Mouse (Mus musculus): Measurements from ENCODE around the gene Rbm5.
A peak's percentile ranks its signal among the peaks of the same experiment; 100 is the strongest.

The Rbm5 gene

DNA sequence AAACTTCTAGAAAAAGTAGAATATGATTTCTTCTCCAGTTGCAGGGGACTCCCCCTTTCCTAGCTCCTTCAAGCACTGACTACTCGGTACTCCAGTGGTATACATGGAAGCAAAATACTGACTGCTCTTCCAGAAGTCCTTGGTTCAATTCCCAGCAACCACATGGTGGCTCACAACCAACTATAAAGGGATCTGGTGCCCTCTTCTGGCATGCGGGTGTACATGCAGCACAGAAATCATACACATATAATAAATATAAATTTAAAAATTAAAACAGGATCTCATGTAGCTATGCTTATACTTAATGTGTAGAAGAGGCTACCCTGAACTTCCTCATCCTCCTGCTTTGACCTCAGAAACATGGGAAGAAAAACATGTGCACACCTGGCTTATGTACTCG is 24.1 kb downstream of the Rbm5 start:
- H3K27me3 ChIP-seq (ENCODE audit: control insufficient read depth, insufficient read depth, low read length, poor library complexity, severe bottlenecking): no peaks in the 10 kb centered on the region
- DNase-seq (ENCODE audit: low read depth, low spot score): peak; percentile 24
- H3K36me3 ChIP-seq (ENCODE audit: control insufficient read depth, insufficient read depth, low read length, poor library complexity, severe bottlenecking): peaks cover 47% of the 10 kb centered on the region

DNA sequence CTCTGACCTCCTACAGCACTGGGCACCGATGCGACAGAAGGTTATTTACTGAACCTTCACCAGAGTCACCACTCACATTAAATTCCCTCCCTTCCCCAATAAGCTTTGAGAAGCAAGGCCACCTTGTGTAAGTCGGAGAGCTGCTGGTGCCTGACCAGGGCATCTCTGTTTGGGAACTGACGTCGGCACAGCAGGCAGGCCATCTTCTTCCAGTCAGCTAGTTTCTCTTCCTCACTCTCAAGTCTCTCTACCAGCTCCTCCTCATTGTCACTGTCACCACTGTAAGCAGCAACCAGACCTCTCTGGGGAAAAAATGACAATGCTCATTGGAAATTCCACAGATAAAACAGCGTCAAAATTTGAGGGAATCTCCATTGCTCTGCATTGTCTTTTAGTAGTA is 26.7 kb downstream of the Rbm5 start:
- no peak for DNase-seq (ENCODE audit: low read depth, low spot score)

DNA sequence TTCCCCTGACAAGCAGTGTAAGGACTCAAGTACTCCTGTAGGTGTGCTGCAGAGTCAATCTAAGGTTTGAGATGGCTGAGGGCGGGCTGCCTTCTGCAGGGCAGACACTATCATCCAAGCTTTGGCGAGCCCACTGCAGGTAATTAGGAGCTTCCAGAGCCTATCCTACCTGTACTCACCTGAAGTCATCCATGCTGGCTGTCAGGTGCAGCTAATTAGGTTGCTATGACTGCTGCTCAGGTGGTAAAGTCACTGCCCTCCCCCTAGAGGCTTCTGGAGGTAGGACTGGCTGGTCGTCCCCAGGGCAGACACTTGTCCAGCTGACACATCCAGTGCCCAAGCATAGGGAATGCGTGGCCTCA is 32.0 kb downstream of the Rbm5 start:
- DNase-seq (ENCODE audit: low read depth, low spot score): peak; percentile 54

More for the DNA sequence above, 26.7 kb downstream of the Rbm5 start:
- H3K36me3 ChIP-seq (ENCODE audit: control insufficient read depth, insufficient read depth, low read length, poor library complexity, severe bottlenecking): peaks cover 48% of the 10 kb centered on the region
- H3K27me3 ChIP-seq (ENCODE audit: control insufficient read depth, insufficient read depth, low read length, poor library complexity, severe bottlenecking): no peaks in the 10 kb centered on the region

DNA sequence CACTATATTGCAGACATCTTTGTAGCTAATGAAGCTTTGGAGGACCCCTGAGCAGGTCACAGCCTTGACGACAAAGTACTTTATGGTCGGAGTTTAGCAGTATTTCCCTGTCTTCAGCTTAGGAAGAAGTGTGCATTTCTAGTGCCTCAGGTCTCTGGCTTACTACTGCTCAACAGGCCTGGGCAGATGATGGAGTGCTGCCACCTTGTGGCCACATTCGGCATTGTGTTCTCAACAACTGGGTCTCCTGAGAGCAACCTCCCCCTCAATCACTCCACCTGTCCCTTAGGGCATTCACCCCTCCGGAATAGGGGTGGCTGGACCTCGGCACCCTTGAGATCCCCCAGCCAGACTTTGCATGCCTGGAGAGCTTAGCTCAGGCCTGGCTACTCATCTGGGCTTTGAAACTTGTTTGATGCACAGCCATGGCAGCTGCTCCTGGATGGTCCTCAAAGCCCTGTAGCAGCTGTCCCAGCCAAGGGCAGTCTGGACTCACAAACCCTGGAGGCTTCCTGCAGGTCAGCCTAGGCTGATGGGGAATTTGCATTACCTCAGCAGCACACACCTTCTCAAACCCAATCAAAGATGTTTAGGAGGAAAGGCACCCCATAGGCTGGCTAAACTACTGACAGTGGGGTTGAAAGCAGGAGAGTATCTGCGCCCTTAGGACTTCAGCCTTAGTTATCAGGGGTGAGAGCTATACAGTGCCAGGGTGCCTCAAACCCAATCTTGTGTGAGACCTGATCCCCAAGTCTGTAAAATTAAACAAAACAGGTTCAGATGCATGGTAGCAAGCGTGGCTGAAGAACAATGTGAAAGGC is 32.6 kb downstream of the Rbm5 start:
- DNase-seq (ENCODE audit: low read depth, low spot score): peak; percentile 88
- H3K27me3 ChIP-seq (ENCODE audit: control insufficient read depth, insufficient read depth, low read length, poor library complexity, severe bottlenecking): no peaks in the 10 kb centered on the region

More for the DNA sequence above, 32.0 kb downstream of the Rbm5 start:
- no peaks in the 10 kb centered on the region for H3K27me3 ChIP-seq (ENCODE audit: control insufficient read depth, insufficient read depth, low read length, poor library complexity, severe bottlenecking)
- peaks cover 17% of the 10 kb centered on the region for H3K36me3 ChIP-seq (ENCODE audit: control insufficient read depth, insufficient read depth, low read length, poor library complexity, severe bottlenecking)

DNA sequence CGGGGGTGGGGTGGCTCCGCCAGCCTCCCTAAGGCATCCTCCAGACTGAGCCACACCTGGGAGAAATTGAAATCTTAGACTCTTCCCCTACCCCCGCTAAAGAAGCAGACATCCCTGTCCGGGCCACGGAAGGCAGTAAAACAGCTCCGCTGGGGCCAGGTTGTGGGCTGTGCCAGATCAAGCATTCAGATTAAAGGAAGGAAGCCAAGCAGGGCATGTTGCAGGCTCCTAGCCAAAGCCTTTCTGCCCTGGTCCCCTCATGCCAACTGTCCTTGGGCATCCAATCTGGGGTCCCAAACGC is 34.7 kb downstream of the Rbm5 start:
- peaks cover 1% of the 10 kb centered on the region; the same call in 1 of the 2 replicates for H3K36me3 ChIP-seq (ENCODE audit: control insufficient read depth, insufficient read depth, low read length, poor library complexity, severe bottlenecking)
- peak; percentile 41 for DNase-seq (ENCODE audit: low read depth, low spot score)
- H3K27me3 ChIP-seq (ENCODE audit: control insufficient read depth, insufficient read depth, low read length, poor library complexity, severe bottlenecking): no peaks in the 10 kb centered on the region

More for the DNA sequence above, 32.6 kb downstream of the Rbm5 start:
- H3K36me3 ChIP-seq (ENCODE audit: control insufficient read depth, insufficient read depth, low read length, poor library complexity, severe bottlenecking): peaks cover 14% of the 10 kb centered on the region

DNA sequence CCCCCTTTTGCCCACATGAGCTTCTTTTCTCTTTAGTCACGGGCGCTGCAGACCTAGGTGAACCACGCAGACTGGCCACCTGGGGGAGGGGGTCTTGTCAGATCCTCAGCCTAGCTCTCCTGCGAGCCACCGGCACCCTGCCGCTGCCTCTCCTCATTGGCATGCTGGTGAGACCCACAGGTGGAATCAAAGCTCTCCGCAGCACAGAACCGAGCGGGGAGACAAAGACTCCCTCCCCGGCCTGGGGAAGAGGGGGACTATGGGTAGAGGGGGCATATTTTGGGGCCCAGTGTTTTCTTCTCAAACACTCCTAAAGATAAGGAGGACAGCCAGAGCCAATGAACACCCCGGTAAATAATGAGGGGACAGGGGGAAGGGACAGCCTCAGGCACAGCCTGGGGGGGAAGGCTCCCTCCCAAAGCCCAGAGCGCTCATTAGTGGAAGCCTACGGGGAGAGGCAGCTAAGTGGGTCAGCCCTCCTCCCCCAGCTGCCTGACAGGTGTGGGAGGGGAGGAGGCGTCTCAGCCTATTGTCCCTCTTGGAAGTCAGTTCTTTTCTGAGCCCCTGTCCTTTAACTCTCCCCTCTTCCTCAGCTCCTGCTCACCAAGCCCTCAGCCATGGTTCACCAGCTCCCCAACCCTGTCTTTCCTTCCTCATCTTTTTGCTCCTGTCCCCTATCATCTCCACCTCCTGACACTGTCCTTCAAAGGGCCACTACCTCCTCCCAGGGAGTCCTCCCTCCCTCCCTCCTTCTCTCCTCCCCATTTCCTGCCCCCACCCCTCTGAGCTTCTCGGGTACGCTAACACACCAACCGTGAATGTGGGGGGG is 35.2 kb downstream of the Rbm5 start:
- Histone ChIP-seq H3K27me3 (ENCODE audit: control insufficient read depth, insufficient read depth, low read length, poor library complexity, severe bottlenecking) (no peaks in the 10 kb centered on the region), H3K36me3 (ENCODE audit: control insufficient read depth, insufficient read depth, low read length, poor library complexity, severe bottlenecking) (no peaks in the 10 kb centered on the region; the same call in 1 of the 2 replicates)
- peak; percentile 11 for DNase-seq (ENCODE audit: low read depth, low spot score)

DNA sequence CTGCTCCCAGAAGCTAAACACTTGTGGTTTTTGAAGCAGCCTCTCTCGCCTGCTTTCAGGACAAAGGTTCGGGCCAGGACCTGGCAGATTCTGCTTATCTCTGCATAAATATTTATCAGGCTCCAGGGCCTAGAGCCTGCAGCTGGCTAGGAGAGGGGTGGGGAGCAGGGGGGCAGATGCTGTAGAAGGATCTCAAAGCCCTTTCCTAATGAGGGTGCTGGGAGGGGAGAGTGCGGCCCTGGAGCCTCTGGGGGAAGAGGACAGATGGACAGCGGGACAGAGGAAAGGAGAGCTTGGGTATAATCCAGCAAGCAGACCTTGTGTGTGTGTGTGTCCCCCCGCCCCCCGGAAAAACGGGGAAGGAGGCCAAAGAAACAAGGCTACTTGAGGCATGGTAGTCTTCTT is 36.2 kb downstream of the Rbm5 start:
- DNase-seq (ENCODE audit: low read depth, low spot score): no peak
- H3K27me3 ChIP-seq (ENCODE audit: control insufficient read depth, insufficient read depth, low read length, poor library complexity, severe bottlenecking): no peaks in the 10 kb centered on the region
- H3K36me3 ChIP-seq (ENCODE audit: control insufficient read depth, insufficient read depth, low read length, poor library complexity, severe bottlenecking): no peaks in the 10 kb centered on the region; the same call in 1 of the 2 replicates

DNA sequence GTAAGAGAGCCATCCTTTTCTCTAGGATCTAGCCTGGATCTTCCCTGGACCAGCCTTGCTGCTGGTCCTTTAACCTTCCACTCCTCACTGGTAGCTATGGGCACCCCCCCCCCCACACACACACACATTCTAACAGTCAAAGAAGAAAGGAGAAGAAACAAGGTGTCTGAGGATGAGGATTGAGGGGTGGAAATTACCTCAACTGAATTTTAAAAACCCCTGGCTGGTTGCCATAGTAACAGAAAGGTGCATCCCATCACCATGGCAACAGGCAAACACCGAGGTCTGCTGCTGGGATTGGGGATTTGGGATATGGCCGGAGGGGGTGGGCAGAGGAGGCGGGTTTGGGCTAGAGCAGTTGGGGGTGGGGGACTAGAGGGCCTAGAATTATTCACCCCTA is 41.1 kb downstream of the Rbm5 start:
- Histone ChIP-seq H3K36me3 (ENCODE audit: control insufficient read depth, insufficient read depth, low read length, poor library complexity, severe bottlenecking) (no peaks in the 10 kb centered on the region), H3K27me3 (ENCODE audit: control insufficient read depth, insufficient read depth, low read length, poor library complexity, severe bottlenecking) (no peaks in the 10 kb centered on the region)
- DNase-seq (ENCODE audit: low read depth, low spot score): no peak

DNA sequence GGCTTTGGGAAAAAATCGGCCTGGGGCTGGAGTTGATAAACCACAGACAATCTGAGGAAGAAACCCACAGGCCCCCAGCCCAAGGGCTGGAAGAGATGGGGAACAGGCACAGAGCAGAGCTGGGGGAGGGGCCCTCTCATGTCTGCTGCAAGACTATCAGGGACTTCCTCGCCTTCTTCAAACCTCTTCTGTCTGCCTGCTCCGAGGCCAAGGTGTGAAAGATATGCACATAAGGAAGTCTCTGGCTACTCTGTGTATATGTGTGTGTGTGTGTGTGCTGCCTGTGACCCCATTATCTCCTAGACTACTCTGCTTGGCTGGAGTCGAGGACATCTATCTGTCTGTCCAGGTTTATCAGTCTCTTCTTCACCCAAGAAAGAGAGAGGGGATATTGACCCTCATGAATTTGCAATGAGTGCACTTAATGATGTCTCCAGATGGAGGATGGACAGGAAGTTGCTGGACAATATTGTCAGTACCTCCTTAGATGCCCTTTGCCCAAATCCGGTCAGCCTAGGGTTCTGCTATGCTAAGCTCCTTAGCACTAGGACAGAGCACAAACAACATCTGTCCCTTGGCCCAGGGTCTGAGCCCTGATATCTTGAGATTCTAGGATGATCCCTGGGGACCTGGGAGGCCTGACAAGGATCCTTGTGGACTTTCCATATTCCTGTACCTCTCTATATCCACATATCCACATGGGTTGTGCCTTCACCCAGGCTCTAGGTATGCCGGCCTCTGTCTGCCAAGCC is 41.7 kb downstream of the Rbm5 start:
- no peak for DNase-seq (ENCODE audit: low read depth, low spot score)
- Histone ChIP-seq H3K27me3 (ENCODE audit: control insufficient read depth, insufficient read depth, low read length, poor library complexity, severe bottlenecking) (no peaks in the 10 kb centered on the region), H3K36me3 (ENCODE audit: control insufficient read depth, insufficient read depth, low read length, poor library complexity, severe bottlenecking) (no peaks in the 10 kb centered on the region)

DNA sequence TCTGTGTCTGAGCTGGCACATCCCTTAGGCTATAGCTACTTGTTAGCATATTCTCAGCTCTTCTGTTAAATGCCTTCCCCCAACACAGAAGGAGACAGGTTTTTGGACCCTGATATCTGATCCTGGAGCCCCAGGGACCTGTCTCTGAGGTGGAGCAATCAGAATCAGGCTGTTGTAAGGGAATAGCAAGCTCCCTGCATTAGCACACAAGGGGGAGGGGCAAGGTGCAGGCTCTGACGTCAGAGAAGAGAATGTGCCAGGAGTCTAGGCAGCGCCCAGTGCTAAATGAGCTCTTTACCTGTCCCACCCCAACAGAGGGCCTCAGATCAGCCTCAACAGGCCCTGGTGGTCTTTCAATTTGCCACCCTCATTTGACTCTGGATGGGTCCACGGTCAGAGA is 43.8 kb downstream of the Rbm5 start:
- DNase-seq (ENCODE audit: low read depth, low spot score): no peak
- no peaks in the 10 kb centered on the region for H3K27me3 ChIP-seq (ENCODE audit: control insufficient read depth, insufficient read depth, low read length, poor library complexity, severe bottlenecking)
- no peaks in the 10 kb centered on the region for H3K36me3 ChIP-seq (ENCODE audit: control insufficient read depth, insufficient read depth, low read length, poor library complexity, severe bottlenecking)

DNA sequence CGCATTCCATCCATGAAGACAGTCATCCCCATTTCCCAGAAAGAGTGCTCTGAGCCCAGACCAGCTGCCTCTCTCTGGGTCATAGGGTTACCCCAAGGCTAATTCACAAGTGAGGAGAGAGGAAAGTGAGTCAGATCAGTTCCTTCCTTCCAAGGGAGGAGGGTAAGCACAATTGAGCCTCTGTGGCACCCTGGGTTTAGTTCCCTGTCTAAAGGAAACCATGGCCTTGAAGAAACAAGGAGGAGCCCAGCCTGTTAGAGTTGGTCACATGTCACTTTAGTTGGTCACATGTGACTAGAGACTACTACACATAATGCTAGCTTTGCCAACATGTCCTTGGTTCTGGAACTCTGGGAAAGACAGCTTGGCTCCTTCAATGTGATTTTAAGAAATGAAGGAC is 46.0 kb downstream of the Rbm5 start:
- Histone ChIP-seq H3K36me3 (ENCODE audit: control insufficient read depth, insufficient read depth, low read length, poor library complexity, severe bottlenecking) (no peaks in the 10 kb centered on the region), H3K27me3 (ENCODE audit: control insufficient read depth, insufficient read depth, low read length, poor library complexity, severe bottlenecking) (no peaks in the 10 kb centered on the region)

DNA sequence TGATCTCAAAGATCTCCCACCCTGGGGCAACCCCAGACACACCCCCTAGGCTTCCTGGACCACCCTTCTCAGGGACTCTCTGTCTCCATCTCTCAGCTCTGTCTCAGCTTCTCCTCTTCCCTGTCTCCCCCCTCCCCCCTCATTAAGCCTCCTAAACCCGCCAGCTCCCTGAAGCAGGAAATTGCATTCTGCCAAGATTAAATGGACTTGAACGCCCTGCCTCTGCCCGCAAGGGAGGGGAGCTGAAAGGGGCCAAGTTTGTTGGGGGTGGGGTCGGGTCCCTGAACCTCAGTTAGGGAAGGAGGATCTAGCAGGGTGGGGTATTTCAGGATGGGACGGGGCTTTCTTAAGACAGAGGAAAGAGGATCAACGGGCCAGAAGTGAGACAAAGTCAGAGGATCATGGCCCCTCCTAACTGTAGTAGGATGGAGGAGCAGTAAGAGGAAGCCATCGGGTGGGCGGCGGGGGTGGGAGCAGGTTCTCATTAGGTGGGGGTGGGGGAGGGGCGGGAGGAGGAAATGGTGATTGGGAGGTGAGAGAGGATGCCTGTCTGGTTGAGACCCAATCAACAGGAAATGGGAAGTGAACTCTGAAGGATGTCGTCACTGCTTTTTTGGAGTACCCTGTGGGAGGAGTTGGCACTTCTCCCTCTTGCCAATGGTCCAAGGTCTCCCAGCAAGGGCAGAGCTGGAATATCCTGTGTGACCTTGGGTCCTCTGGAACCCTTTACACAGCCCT is 46.8 kb downstream of the Rbm5 start:
- no peaks in the 10 kb centered on the region for H3K27me3 ChIP-seq (ENCODE audit: control insufficient read depth, insufficient read depth, low read length, poor library complexity, severe bottlenecking)
- H3K36me3 ChIP-seq (ENCODE audit: control insufficient read depth, insufficient read depth, low read length, poor library complexity, severe bottlenecking): no peaks in the 10 kb centered on the region
- no peak for DNase-seq (ENCODE audit: low read depth, low spot score)

More for the DNA sequence above, 46.0 kb downstream of the Rbm5 start:
- DNase-seq (ENCODE audit: low read depth, low spot score): no peak

DNA sequence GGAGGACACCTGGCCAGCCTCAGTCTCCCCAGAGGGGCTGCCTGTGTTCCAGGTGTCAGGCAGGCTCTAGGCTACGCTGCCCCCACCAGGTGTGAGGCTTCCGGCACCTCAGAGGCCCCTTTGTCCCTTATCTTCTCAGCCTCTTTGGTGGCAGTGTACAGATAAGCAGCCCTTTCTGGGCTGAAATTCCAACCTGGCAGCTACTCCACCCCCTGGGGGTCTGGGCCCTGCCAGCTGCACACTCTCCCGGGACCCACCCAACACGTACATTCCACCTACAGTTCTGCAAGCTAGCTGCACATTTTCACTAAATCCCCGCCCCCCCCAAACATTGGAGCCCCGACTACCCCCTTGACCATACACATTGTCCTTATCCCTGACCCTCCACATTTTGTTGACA is 47.5 kb downstream of the Rbm5 start:
- no peaks in the 10 kb centered on the region for H3K27me3 ChIP-seq (ENCODE audit: control insufficient read depth, insufficient read depth, low read length, poor library complexity, severe bottlenecking)
- DNase-seq (ENCODE audit: low read depth, low spot score): no peak
- H3K36me3 ChIP-seq (ENCODE audit: control insufficient read depth, insufficient read depth, low read length, poor library complexity, severe bottlenecking): no peaks in the 10 kb centered on the region

DNA sequence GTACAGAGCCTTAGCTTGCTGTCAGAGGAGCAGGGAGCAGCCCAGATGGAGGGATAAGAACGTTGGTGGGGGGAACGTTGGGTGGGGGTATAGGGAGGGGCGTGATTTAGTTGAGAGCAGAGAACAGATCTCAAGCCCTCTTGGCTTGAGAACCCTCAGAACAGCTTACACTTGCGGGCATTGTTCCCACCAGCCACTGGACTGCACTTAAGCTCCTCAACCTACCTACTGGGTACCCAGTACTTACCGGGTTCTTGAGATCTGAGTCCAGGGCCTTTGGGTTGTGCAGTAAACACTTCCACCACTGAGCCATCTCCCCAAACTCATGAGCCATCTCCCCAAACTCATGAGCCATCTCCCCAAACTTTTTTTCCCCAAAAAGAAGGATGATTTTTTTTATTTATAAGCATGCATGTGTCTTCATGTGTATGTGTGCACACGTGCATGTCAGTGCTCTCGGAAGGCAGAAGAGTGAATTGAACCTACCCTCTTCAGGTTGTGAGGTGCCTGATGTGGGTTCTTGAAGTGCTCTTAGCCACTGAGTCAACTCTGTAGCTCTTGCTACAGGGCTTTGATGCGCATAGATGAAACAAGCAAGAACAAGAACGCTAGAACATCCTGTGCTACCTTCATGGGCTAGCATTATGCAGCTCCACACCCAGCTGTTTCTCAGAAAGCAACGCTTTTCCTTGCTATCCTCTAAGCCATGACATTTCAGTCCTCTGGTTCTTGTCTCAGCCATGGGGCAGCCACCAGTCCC is 51.8 kb downstream of the Rbm5 start:
- H3K27me3 ChIP-seq (ENCODE audit: control insufficient read depth, insufficient read depth, low read length, poor library complexity, severe bottlenecking): no peaks in the 10 kb centered on the region
- no peaks in the 10 kb centered on the region for H3K36me3 ChIP-seq (ENCODE audit: control insufficient read depth, insufficient read depth, low read length, poor library complexity, severe bottlenecking)
- no peak for DNase-seq (ENCODE audit: low read depth, low spot score)
